Mouse (Mus musculus) mouse trophoblast stem cell (cell line): Measurements from ENCODE around the gene Ccnd1.

Experiments used
- in situ Hi-C, 2 experiments: fragments of 300-500 bp; cut with MseI, MboI; formaldehyde crosslinking; loops; 2 replicates in 1 of 2; 3 replicates in 1 of 2; pipeline ENCODE4 v1.15.1; 2025

Gene Ccnd1

GRCm38 (mm10) chr7:144939344-144940002 lies at the start of gene Ccnd1:
Gene Ccnd1 (minus strand): TSS chr7:144939925.
- in situ Hi-C loops, result loop anchor here (5.0 to 10.0 kb wide), 2 partner anchors 175 to 303 kb away; no protein-coding TSS in a partner anchor

DNA sequence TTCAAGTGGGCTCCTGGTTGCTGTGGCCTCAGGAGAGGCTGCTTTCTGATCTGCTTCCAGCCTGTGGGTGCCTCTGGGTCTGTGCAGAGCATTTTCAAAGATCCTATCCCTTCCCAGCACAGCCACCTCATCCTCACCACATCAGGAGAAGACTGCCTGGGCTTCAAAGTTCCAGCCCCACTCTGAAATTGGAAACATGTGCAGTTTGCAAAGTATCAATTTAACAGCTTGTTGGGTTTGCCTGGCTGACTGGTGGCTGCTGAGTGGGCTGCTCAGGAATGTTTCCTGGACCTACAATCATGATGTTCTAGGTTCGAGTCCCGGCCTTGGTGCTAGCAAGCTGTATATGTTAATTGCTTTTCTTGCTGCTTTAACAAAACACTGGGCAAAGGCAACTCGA lies 49.1 kb upstream of the Ccnd1 start:
- in situ Hi-C loops, result no loop called here

DNA sequence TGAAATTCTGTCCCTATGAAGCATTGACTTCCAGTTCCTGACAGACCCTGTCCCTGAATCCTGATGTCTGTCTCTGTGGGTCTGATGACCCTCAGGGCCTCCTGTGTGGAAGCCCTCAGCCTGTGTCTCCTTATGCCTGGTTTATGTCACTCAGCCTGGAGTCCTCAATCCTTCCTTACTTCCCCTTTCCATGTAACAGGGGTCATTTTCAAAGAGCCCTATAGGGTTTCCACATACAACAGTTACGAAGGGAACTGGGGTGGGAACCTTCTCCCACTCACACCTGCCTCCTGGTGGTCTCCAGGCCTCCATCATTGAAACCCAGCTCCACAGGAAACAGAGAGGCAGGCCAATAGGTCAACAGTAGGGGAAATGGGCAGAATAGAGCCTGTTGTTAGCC lies 45.4 kb upstream of the Ccnd1 start:
- in situ Hi-C loops, result no loop called here

DNA sequence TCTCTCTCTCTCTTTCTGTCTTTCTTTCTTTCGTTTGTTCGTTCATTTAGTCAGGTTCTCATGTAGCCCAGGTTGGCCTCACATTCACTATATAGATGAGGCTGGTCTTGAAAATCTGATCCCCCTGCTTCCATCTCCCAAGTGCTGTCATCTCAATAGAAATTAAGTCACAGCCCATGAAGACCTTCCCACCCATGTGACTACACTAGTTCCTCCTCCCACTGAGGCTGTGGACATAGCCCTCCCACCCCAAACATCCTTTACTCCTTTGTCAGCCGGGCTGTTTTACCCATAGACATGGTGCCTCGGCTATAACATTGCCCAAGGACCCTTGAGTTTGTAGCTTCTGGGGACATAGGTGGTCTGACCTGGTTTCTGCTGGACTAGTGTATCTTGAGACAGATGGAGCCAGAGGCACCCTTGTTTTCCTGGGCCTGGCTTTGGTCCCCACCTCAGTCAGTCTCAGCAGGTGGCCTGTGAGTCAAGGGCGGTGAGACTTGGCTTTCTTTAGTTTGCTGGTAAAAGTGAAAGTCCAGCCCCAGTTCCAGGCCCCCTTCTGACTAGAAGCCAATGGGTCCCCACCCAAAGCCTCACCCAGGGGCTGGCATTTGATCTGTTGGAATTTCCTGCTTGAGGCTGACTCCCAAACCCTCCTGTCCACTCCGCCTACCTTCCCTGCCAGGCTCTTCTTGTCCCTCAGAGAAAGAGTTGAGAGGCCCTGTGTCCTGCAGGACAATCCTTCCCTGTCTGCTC lies 42.8 kb upstream of the Ccnd1 start:
- in situ Hi-C loops, result no loop called here

GRCm38 (mm10) chr7:144981426-144982079 lies 41.8 kb upstream of the Ccnd1 start:
- in situ Hi-C loops, result no loop called here

DNA sequence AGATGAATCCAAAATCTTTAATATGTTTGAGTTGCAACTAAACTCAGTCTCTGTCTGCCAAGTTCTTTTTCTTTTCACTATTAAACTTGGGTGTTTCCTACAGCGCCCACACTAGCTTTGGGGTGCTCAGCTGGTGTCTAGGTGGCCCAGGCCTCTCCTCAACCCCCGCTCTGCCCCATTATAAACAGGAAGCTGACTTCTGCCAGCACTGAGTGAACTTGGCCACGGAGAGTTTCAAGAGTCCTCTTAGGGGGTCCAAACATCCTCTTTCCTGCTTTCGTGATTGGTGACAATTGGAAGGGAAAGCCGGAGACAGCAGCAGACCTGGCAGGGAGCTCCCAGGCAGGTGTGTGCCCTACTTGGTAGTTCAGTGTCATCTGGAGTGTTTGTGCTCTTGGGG lies 40.1 kb upstream of the Ccnd1 start:
- in situ Hi-C loops, result no loop called here

GRCm38 (mm10) chr7:144977121-144977520 lies 37.4 kb upstream of the Ccnd1 start:
- in situ Hi-C loops, result no loop called here

DNA sequence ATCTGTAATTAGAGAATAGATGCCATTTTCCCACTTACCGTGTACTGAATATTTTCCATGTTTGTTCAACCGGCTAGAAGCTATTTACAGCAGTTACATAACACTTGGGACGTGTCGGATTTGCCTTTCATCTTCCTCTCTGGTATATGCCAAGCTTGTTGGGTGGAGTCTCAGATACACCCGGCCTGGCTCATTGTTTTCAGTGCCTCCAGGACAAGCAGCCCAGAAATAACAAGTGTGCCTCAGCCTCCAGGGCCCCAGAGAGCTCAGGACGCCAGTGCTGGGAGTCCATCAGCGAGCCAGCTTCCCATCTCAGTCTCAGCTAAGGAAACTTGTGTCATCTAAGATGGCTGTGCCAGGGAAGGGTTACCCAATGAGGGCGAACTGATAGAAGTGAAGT lies 33.7 kb upstream of the Ccnd1 start:
- in situ Hi-C loops, result no loop called here

- in situ Hi-C loops, result no loop called here
These were observed 32.0 kb upstream of the Ccnd1 start for GRCm38 (mm10) chr7:144971769-144972168.

- in situ Hi-C loops, result no loop called here
These were observed 31.5 kb upstream of the Ccnd1 start for GRCm38 (mm10) chr7:144970997-144971768.

- in situ Hi-C loops, result no loop called here
These were observed 26.2 kb upstream of the Ccnd1 start for GRCm38 (mm10) chr7:144965893-144966292.

DNA sequence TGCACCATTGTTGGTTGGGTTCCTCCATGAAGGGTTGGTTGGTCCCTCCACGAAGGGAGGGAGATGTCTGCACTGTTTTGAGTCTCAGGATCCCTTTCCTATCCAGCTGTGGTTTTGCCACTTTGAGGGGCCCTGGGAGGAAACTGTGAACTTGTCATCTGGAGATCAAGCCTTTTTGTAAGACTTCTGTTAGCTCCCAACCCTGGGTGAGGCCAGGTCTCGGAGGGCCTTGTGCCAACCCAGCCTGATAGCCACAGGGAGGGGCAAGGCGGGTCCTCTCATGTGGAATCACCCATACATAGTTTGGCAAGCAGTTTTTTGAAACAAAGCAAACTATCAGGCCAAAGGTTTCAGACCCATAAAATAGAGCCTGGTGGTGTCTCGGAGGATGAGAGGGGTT lies 24.6 kb upstream of the Ccnd1 start:
- in situ Hi-C loops, result no loop called here

DNA sequence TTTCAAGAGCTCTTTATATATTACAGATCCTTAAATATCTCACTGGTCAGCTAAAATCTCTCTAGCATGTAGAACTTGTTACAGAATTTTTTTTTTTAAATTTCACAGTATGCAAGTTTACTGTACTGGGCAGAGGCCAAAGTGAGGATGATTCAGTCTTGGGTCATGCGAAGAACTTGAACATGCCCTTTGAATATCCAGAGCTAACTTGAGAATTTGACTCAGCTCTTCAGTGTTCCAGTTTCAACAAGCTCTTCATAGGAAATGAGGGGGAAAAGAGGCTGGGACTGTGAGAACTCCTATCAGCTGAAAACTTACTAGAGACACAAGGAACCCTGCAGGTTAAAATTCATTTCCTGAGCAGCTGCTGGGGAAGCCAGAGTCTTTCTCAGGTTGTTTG lies 24.2 kb upstream of the Ccnd1 start:
- in situ Hi-C loops, result no loop called here

GRCm38 (mm10) chr7:144958509-144959395 lies 19.0 kb upstream of the Ccnd1 start:
- in situ Hi-C loops, result no loop called here

DNA sequence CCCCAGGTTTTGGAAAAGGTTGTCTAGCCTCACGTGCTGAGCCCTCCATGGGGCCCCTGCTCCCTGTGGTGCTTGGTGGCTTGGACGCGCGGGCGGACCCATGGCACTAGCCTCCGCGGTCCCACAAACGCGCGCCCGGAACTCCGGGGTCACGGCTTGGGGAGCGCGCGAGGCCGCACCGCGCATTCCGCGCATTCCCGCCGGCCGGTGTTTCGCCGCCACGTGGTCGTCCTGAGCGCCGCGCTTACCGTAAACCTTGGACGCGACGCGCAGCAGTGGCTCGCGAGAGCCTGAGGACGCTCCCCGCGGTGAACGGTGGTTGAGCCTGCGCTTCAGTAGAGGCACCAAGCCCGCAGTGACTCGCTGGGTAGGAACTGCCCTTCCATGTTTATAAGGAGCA lies 3.5 kb upstream of the Ccnd1 start:
- in situ Hi-C loops, result no loop called here

DNA sequence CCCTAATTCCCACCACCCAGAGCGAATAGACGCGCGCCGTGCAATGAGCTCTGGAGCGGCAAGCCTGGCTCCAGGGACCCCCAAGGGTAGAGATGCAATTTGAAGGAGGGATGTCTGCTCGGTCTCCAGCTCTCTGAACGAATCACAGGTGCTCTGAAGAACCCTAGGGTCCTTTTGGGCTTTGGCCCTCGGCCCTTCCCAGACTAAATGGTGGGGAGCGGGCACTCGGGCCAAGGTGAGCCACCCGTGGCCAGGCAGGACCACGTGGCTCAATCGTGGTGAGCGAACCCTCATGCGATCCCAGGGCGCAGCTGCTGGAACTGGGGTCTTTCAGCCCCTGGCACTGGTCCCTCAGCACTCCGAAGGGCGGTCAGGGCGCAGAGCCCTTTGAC lies 3.0 kb upstream of the Ccnd1 start:
- in situ Hi-C loops, result no loop called here

GRCm38 (mm10) chr7:144942071-144942743 lies 2.5 kb upstream of the Ccnd1 start:
- in situ Hi-C loops, result no loop called here

DNA sequence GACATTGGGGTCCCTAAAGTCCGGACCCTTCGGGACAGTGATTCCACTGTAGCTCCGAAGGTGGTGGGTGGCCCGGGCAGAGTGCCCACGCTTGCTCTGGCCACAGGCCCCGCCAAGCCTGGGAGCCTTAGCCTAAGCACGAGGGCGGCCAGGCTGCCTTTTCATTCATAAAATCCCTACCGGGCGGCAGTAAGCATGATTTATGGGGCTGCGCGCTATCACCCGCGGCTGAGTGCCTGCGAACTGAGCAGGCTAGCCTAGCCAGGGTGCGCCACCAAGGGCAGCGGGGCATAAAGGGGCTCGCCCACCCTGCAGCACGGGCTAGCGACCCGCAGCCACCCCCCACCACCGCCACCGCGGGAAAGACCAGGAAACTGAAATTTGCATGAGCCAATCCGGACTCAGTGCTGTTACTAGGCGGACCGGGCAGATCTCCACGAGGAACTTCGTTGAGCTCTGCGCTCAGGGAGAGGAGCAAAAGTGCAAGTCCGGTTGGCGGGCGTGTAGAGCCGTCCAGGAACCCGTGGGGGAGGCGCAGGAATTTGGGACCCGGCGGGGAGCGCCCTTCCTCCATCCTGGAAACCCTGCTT lies 1.6 kb upstream of the Ccnd1 start:
- in situ Hi-C loops, result no loop called here

DNA sequence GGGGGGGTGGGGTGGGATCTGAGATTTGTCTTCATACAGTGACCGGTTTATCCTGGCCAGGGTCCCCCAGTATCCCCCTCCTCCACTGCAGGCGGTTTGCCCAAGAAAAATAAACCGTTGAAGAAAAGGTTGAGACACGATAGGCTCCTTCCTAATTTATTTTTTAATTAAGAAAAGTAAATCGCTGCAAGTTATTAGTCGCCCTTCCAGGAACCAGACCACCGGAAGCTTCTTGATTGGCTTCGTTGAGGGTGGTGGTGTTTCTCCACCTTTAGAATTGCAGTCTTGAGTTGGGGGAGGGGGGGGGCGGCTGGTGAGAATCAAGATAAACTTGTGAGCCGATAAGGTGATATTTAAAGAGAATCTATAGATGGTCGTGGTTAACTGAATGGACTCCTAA lies 860 bp upstream of the Ccnd1 start:
- in situ Hi-C loops, result no loop called here

DNA sequence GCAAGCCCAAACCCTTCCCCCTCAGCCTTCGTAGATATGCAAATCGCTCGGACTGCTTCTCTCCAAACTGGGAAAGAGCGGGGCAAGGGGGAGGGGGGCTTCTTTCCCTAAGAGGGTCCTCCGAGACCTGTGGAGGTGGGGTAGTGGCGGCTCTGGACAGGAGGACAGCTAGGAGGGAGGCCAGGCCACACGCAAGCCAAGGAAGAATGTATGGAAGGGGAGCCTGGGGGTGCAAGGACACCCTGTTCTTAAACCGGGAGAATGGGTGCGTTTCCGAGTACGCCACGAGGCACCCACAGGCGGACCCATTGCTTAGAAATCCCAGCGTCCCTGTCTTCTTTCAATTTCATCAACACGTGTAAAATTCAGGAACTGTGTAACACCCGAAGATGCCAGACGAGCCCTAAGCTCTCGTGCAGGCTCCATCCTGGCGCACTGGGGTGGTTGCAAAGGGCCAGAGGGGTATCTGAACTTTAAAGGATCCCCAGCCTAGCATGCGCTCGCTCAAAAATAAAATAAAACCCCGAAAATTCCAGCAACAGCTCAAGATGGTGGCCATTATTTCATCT lies 362 bp upstream of the Ccnd1 start:
- in situ Hi-C loops, result no loop called here
